Mouse (Mus musculus) small intestine, adult 2 months (tissue): ENCODE results near the gene Paqr7.

Experiments
- CTCF ChIP-seq: fragments of 200-500 bp; IDR thresholded peaks from 2 replicates; pipeline ENCODE4 v1.5.1; 2012; ENCODE audit warnings: low read depth, mild to moderate bottlenecking, control low read depth, inconsistent platforms, low read length, moderate library complexity, mixed read lengths; ENCODE audit not compliant: insufficient replicate concordance, insufficient read length; ENCODE audit errors: extremely low read depth
- POLR2A ChIP-seq: fragments of 200-500 bp; IDR thresholded peaks from 2 replicates; pipeline ENCODE4 v1.6.1; 2012; ENCODE audit warnings: low read depth, mild to moderate bottlenecking, control low read depth, inconsistent platforms, low read length, moderate library complexity

- TF ChIP-seq POLR2A, result no peak
- no peak for TF ChIP-seq CTCF
These were observed 42.7 kb upstream of the Paqr7 start for GRCm38 (mm10) chr4:134453619-134454400.
